9 mouse cellular contexts compared by ENCODE assay signal in the genomic region with DNA sequence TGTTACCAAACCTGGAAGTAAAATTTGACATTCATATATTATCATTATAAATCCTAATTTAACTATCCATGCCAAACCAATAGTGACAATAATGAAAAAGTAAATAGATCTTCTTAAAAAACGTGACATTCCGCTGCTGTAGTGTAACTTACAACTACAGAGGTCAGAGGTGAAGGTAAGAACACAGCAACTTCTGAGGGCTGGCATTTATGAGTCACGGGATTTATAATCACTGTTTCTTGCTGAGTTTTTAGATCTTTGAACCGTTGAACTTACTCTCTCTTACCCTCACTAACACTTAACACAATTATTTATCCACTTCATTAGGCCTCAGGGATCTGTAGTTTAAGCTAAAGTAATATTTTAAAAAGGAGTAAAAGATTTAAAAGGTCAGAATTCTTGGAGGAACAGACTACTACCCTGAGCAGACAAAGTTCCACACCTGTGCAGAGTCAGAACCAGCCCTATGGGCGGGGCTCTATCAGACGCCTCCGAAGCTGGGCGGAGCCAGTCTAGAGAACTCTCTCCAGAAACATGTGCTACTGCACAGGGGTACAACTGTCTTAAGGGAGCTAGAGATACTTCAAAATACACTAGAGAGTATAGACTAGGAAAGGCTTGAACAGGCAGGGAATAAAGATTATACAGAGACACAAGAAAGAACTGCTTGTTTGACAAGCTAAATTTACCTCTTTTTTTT. TPM values are rescaled to one million over a fixed set of nuclear protein-coding genes. Genes with fewer than 3 reads are reported as not detected.
A peak's percentile ranks its signal among the peaks of the same experiment; 100 is the strongest.
DNase-seq lines count a peak whose midpoint lies in the region; ATAC-seq lines count a peak whose summit lies in the region.
"Had no signal": no experiment of that assay in that cellular context is flagged by ENCODE, and none has a peak within 500 bp of the region (broad histone marks: within the 10 kb centered on the region; RNA-seq: fewer than 3 reads in every experiment).

No protein-coding gene starts in this region.

- H3K9ac ChIP-seq in heart, embryonic 15.5 days = no peak overlapping the region

- WGBS in heart, embryonic 15.5 days = 78% methylated on average over 8 of the region's 8 CpGs

- no peak for ATAC-seq in heart, embryonic 15.5 days (replicated peaks; ENCODE audit: insufficient number of reproducible peaks, insufficient read depth, low FRiP score, low read depth)
- ATAC-seq in megakaryocyte, adult 5-6 weeks (ENCODE audit: poor library complexity, severe bottlenecking) = no peak

- peaks cover 7% of the 10 kb centered on the region; the same call in 1 of the 2 replicates for H3K36me3 ChIP-seq in heart, embryonic 15.5 days

- H3K4me3 ChIP-seq in heart, embryonic 15.5 days = no peak overlapping the region
- H3K4me3 ChIP-seq: megakaryocyte, embryonic 14.5 days had no signal

- intact Hi-C loops in heart, postnatal 14 days (cut with DNase I) = loop anchor here (2.0 kb wide), 1 partner anchor 17 kb away; no protein-coding TSS in a partner anchor

- no peaks in the 10 kb centered on the region for H3K9me3 ChIP-seq in heart, embryonic 15.5 days (replicated peaks)
- H3K9me3 ChIP-seq: megakaryocyte, embryonic 14.5 days had no signal

- no peaks in the 10 kb centered on the region for H3K27me3 ChIP-seq in heart, embryonic 15.5 days
- H3K27me3 ChIP-seq: megakaryocyte, embryonic 14.5 days had no signal

- peaks cover 19% of the 10 kb centered on the region; the same call in 1 of the 2 replicates for H3K4me1 ChIP-seq in heart, embryonic 15.5 days (replicated peaks)

- no peak overlapping the region for H3K4me2 ChIP-seq in heart, embryonic 15.5 days

- DNase-seq in heart, postnatal 14 days = no peak
- peak; percentile 21 to 48 for DNase-seq in adrenal gland, postnatal 36 days
- DNase-seq in kidney, postnatal 10 days = peak; percentile 41
- peak; percentile 41 for DNase-seq in spleen, adult 12 weeks (ENCODE audit: low spot score)
- DNase-seq in right cerebral cortex, postnatal 14 days = no peak
- no peak for DNase-seq in testis, postnatal 14 days (ENCODE audit: low spot score)

- H3K27ac ChIP-seq in heart, embryonic 15.5 days = 0 out of 2 replicates have a peak overlapping the region, but pooled peaks have one; percentile 31

RNA-seq across cellular contexts. Expression of a gene that starts 19.9 kb away (rescaled TPM):
- 103 and 118 TPM in 2 replicates for polyA plus RNA-seq in heart, embryonic 15.5 days (2015; fragmentation: Nextera tagmentation; extraction: Ambion mirVana)
- total RNA-seq in heart, postnatal 14 days (2021) = 100 to 1,000 TPM; 159 to 171 TPM
- 100 to 1,000 TPM; 291 to 302 TPM for total RNA-seq in adrenal gland, postnatal 36 days (2021)
- 272 and 311 TPM in 2 replicates for total RNA-seq in megakaryocyte, adult 5-6 weeks (2015)
- 184 and 190 TPM in 2 replicates for total RNA-seq in megakaryocyte, adult 5-6 weeks (2017)

RNA-seq across cellular contexts. Expression of a gene that starts 53.7 kb away (rescaled TPM):
- polyA plus RNA-seq in heart, embryonic 15.5 days (2015; fragmentation: Nextera tagmentation; extraction: Ambion mirVana) = 16.1 and 18.1 TPM in 2 replicates
- total RNA-seq in heart, postnatal 14 days (2021) = 1 to 10 TPM; 7.0 to 7.2 TPM
- 10 to 100 TPM; 14.1 to 17.4 TPM for total RNA-seq in adrenal gland, postnatal 36 days (2021)
- 11.8 and 12.2 TPM in 2 replicates for total RNA-seq in megakaryocyte, adult 5-6 weeks (2015)
- total RNA-seq in megakaryocyte, adult 5-6 weeks (2017) = 12.9 and 14.6 TPM in 2 replicates

RNA-seq across cellular contexts. Expression of a gene that starts 53.8 kb away (rescaled TPM):
- 74.3 and 82.1 TPM in 2 replicates for polyA plus RNA-seq in heart, embryonic 15.5 days (2015; fragmentation: Nextera tagmentation; extraction: Ambion mirVana)
- 10 to 100 TPM; 55.3 to 59.2 TPM for total RNA-seq in heart, postnatal 14 days (2021)
- 100 to 1,000 TPM in 1 of 2 experiments, 10 to 100 TPM in 1; 96.3 to 185 TPM for total RNA-seq in adrenal gland, postnatal 36 days (2021)
- 172 and 215 TPM in 2 replicates for total RNA-seq in megakaryocyte, adult 5-6 weeks (2015)
- 137 and 163 TPM in 2 replicates for total RNA-seq in megakaryocyte, adult 5-6 weeks (2017)

Comparison
In these comparisons a context has a peak if more than half of its experiments do, and no peak if none do; other contexts are left out.
1. DNase-seq: peak in adrenal gland, postnatal 36 days (2 of 2), kidney, postnatal 10 days (single experiment) and spleen, adult 12 weeks (single experiment); none in heart, postnatal 14 days (0 of 2), right cerebral cortex, postnatal 14 days (single experiment) and testis, postnatal 14 days (single experiment).